Mouse (Mus musculus) gastrocnemius, postnatal 14 days (tissue): ENCODE measurements around the gene F2r. TPM values are rescaled to one million over a fixed set of nuclear protein-coding genes. Genes with fewer than 3 reads are reported as not detected.

Experiments
- DNase-seq: peaks from one replicate; pipeline ENCODE4 v3.0.0; 2021; ENCODE audit warnings: mixed read lengths
- intact Hi-C: fragments of 180-260 bp; cut with DNase I; formaldehyde crosslinking; loops from one replicate; pipeline ENCODE4 v1.15.1; 2025; ENCODE audit warnings: low total_unique reads
- total RNA-seq, 2 experiments: library from RNA; stranded (reverse); gene quantifications; 2 replicates each; pipeline ENCODE4 v1.2.3; 2021

Gene F2r
- total RNA-seq, 2 experiments from 2014 or later = 12.4 to 13.9 TPM

DNA sequence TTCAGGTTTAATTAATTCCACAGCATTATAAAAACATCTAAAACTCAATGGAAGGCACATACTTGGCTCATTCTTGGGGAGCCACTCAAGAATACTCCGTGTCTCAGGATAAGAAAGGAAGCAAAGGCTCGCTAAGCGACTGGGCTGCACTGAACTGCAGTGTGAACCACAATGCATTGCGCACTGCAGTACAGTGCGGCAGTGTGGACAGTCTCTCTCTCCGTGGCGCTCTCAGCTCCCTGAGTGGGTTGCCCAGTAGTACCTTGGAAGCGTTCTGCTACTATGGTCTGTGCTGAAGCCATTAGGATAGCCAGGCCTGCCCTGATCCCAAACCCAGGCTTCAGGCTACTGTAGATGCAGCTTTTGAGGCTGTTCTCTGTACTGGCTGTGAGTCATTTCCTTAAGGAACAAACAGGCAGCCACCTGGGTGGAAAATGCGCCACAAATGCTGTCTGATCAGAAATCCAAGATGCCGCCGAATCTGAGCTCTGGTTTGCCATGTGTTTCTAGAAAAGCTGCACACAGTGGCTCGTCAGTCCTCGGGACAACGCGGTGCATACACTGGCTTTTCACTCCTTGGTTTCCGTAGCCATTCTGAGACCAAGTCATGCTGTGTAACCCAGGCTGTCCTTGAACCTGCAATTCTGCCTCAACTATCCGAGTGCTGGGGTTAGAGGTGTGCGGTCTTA lies 19.9 kb downstream of the F2r start:
- DNase-seq = no peak
- intact Hi-C loops = no loop called here

DNA sequence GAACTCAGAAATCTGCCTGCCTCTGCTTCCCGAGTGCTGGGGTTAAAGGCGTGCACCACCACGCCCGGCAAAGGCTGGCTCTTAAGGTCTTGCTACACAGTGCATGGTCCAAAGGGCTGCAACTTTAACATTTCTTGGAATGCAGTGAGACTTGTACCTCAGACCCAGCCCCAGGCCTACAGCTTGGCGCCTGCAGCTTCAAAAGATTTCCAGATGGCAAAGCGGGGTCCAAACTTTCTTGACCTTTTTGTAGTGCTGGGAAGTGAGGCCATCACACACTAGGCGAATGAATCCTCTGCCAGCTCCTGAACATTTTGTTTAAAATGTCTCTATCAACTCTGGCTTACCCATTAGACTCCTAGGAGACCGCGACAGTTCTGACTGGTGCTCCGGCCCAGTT lies 20.7 kb downstream of the F2r start:
- no peak for DNase-seq
- intact Hi-C loops = no loop called here

DNA sequence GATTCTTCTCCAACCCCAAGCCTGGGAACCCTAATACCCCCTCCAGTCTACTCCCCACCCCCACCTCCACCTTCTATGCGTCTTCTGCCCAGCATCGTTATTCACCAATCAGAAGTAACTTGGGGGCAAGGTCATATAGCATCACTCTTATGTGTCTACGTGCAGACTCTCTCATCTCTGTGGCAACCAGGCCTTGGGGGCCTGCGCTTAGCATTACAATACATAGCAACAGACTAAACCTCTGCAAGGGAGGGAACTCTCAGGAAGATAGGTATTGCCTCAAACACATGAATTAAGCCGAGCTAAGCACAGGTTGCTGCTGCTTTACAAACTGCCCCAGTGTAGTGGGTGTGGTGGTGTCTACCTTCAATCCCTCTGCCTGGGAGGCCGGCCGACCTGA lies 21.6 kb downstream of the F2r start:
- no peak for DNase-seq
- intact Hi-C loops = no loop called here

DNA sequence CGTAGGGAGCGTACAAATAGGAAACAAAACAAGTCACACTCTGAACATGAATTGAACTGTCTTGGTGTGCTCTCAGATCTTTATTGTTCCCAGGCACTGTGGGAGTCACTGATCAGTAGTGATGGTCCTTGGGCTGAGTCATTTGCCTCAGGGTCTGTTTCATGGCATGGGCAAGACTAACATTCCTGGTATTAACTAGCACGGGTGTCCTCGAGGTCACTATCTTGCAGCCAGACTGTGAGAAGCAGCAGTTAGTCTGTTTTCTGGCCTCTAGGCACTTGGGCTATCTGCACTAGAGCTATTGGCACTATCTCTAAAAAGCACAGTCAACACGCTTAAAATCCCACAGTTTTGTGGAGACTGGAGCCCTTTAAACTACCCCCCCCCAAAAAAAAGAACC lies 22.4 kb downstream of the F2r start:
- DNase-seq = no peak
- intact Hi-C loops = no loop called here

DNA sequence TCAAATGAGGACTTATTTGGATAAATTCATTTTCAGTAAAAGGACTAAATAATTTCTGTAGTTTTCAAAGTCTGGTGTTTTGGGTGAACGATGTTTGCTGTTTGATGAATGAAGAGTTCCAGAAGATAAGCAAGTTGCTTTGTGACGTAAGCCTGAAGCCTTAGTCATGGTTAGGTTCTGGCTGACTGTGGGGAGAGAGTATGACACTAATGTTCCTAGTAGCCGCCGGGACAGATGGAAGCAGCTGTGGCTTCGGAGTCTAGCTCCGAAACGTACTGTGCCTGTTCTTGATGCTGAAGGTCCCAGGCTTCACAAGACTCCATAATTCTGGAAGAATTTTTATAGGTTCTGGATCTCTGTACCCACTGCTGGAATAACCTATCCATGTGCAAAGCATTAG lies 22.9 kb downstream of the F2r start:
- intact Hi-C loops = no loop called here
- DNase-seq = no peak

DNA sequence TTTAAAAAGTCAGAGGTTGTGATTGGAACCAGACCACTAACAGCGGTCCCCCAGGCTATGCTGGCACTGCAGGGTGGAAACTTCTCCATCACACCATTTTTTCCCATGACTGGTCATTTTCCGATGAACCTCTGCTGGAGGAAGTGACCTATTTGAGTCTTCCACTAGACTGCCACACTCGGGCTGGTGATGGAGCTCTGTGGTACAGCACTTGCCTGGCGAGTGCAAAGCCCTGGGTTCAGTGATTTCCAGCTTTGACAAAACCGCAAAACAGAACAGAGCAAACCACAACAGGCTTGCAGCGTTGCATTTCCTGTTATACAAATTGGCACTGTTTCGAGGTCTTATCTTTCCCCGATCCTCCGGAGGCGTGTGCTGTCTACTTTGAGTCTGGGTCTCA lies 25.4 kb downstream of the F2r start:
- DNase-seq = no peak
- intact Hi-C loops = no loop called here

DNA sequence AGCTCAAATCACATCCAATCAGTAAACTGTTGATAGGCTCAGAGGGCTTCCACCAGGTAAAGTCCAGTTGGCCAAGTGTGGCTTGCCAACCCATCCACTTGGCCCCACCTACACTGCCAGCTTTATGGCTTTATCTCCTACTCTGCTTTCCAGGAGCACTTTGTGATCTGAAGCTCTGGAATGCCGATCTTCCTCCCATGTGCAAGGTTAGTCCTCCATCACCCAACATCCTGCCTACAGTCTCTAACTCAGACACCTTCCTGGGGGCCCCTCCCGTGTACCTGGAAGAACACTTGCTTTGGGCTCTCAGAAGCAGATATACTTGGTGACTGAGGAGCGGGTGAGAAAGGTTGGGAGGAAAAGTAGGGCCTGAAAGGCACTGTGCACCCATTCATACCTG lies 26.7 kb downstream of the F2r start:
- no peak for DNase-seq
- intact Hi-C loops = no loop called here

DNA sequence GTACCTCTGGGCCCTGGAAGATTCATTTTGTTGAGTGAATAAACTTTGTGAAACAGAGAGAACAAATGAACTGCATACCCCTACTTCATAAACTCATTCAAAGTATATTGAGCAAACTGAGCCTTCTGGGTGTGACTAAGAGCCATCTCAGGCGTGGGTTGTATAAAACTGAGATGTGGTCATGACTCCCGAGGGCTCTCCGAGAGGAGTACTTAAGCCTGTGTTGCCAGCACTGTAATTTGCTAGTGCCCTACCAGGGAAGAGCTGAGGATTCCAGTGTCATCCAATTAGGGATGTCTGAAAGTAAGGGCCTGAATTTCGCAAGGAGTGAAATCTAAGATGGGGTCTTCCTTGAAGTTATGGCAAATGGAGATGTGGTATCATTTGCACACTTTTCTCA lies 30.7 kb downstream of the F2r start:
- no peak for DNase-seq

DNA sequence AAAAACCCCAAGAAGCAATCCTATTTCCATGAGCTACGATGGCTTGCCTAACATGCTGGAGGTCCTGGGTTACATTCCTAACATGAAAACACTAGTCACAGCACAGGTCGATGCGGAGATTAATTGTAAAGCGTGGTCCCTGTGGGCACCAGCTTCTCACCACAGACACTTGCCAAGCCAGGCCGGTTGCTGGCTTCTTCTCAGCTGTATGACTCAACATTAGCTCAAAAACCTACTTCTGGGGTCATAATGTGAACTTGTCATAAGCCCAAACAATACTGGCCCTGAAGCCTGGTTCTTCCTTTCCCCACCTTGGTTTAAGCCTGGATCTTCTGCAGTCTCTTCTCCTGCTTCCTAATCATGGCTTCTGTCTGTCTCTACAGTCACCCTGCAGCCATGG lies 33.4 kb downstream of the F2r start:
- intact Hi-C loops = no loop called here
- no peak for DNase-seq

More for the DNA sequence above, 30.7 kb downstream of the F2r start:
- intact Hi-C loops = no loop called here

DNA sequence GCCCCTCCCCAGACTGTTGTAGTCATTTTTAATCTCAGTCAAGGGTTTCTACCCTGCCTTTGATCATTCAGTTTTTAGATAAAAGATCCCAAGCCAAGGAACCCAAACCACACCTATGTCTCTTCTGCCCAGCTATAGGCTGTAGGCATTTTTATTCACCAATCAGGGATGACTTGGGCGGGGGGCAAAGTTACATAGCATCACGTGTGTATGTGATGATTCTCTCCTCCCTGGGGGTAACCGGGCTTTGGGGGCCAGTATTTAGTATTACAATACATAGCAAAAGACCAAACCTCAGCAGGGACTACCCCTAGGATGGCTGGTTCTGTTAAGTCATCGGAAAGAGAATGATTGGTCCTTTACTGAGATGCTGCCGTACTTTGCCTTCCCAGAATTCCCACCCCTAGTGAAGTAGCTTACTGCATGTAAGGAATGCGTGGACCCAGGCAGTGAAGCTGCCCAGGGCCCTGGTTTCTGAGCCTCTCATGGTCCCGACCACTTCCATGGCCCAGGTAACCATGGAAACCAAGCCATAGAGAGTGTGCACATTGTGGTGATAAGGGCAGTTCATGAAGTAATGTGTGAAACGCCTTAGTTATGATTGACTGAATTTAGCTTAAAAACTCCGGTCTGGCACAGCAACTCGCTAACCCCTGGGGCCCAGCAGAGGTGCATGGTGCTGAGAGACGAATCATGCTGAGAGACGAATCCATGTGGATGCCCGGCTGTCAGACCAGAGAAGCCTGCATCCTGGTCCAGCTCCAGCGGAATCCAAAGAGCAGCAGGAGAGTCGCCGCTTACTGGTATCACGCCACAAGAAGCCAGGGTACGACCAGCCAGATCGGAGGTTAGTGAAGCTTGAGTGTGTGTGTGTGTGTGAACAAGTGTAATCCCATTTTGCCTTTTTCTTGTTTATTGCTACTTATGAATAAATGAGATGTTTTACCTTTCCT lies 34.8 kb downstream of the F2r start:
- peak; percentile 26 for DNase-seq
- intact Hi-C loops = no loop called here

DNA sequence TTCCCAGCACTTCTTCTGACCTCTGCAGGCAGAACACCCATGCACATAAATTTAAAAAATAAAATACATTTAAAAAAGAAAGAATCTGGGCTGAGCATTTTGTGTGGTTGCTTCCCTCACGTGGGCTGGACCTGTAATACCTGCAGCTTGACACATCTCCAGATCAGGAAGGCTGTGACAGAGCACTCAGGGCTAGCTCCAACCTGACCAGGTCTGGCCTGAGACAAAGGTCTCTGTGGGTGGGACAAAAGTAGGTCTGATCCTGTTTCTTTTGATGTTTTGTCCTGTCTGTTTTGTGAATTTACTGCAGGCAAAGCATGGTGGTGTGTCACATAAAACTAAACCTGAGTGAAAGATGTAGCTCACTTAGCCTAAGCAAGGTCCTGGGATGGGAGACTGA lies 36.4 kb downstream of the F2r start:
- DNase-seq = no peak
- intact Hi-C loops = no loop called here

DNA sequence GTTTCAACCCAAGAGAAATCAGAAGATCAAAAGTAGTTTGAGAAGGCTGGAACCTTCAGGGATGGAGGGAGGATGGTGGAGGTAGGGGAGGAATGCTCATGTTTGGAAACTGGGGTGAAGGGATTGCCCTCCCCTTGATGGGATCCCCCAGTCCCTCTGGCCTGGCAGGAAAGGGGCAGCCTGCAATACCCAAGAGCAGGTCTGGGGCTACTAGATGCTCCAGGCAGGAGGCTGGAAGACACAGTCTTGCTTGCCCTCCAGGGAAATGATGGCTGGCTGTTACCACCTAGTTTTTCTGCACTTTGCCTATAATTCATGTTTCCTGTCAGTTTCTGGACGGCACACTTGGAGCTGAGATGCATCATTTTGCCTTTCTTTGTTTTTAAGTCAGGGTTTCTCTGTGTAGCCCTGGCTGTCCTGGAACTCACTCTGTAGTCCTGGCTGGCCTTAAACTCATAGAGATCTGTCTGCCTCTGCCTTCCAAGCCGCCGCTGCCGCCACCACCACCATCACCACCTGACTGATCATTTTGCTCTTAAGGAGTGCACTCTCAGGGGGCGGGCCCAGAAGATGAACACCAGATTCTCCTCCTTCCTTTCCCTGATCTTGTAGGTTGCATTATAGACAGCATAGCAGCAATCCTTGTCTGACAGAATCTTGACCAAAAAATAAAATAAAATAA lies 40.1 kb downstream of the F2r start:
- intact Hi-C loops = no loop called here

DNA sequence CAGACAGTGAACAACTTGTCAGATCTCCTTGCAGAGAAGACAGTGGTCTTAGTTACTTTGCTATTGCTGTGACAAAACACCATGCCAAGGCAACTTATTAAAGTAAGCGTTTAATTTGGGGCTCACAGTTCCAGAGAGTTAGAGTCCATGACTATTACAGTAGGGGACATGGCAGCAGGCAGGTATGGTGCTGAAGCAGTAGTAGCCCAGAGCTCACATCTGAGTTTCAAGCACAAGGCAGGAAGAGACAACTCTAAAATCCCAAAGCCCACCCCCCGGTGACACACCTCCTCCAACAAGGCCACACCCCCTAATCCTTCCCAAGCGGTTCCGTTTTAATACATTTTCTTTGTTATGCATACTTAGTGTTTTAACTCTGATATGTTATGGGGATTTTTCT lies 47.4 kb downstream of the F2r start:
- intact Hi-C loops = no loop called here
- no peak for DNase-seq

More for the DNA sequence above, 40.1 kb downstream of the F2r start:
- no peak for DNase-seq

DNA sequence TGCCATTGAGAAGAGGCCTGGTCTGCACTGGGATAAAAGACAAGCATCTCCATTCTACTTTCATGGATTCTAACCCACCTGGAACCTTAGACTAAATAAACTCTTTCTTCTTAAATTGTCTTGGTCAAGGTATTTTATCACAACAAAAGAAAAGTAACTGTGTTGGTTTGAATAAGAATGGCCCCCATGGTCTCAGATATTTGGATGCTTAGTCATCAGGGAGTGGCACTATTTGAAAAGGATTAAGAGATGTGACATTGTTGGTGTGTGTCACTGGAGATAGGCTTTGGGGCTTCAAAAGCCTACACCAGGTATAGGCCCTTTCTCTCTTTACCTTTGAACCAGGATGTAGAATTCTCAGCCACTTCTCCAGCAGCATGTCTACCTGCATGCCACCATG lies 49.0 kb downstream of the F2r start:
- intact Hi-C loops = no loop called here
- DNase-seq = no peak

DNA sequence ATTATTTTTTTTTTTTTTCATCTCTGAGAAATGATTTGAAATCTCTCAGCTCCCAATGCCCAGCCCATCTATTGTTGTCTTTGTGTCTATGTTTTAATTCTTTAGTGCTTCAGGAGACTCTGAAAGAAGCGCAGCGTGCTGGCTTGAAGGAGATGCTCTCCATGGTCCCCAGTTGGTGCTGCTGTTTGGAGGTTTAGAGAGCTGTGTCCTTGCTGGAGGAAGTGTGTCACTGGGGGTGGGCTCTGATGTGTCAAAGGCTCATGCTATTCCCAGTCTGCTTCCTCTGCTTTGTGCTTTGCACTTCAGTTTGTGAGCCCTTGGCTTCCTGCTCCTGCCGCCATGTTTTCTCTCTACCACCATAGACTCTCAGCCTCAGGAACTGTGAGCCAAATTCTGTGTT lies 50.0 kb downstream of the F2r start:
- intact Hi-C loops = no loop called here
- no peak for DNase-seq

DNA sequence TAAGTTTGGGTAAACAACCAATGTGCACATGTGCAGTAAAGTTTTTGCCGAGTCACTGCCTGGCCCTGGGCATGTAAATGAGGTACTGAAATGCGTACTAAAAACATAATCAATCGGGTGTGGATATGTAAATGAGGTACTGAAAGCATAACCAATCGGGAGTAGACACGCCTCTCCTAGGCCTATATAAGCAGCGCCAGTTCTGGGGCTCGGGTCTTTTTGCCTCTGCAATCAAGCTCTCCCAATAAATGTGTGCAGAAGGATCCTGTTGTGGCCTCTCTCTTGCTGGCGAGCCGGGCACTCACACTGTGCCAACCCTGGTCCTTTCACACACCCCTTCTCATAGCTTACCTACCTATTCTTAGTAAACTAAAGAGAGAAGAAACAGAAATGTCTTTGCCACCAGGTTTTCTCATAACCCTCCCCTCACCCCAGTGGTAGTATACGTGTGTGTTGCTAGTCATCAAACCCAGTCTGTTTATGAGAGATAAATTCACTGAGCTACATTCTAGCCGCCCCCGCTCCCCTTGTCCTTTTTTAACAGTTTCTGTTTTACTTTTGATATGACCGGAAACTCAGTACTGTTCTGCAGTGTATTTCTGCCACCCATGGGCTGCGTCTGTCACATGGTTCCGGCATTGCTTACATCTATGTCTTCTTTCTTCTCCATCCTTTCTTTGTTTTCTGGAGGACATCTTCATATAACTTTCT lies 51.3 kb downstream of the F2r start:
- intact Hi-C loops = no loop called here
- DNase-seq = no peak

DNA sequence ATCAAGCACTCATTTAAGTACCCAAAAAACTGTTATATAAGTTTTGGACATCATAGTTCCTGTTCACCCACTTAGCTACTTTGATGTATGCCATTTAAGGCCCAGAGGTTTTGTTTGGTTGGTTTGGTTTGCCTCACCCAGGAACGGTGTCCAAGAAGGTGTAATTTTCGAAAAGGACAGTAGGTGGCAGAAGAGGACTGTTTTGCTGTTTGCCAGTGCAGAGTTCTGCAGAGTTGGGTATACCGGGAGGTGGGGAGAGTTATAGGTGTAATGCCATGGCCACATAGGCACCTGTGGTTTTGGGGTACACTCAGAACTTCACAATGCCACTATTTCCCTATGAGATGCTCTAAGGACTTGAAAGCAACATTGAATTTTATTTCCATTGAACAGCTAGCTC lies 54.6 kb downstream of the F2r start:
- intact Hi-C loops = loop anchor here (2.0 to 5.0 kb wide), 2 partner anchors 103 to 159 kb away; no protein-coding TSS in a partner anchor
- peak; percentile 23 for DNase-seq

DNA sequence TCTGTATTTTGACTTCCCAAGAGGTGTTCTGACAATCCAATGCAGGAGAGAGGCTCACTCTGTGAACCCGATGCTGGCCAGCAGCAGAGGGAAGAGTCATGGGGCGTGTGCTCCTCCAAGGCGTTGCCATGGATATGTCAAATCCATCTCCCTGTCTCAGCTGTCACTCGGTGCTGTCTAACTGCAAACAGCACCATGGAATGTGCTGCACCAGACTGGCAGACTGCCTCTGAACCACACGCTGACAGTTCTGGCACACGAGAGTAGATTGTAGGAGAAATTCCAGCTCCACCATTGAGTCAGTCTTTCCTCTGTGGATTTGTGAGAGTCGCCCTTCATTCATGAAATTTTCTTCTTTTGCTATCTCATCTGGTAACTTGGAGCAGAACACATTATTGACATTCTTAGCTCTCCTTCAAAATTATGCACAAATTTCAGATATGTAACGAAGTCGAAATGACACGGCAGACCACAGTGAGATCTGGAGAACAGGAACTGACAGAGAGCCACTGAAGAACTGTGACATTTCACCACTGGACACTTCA lies 55.1 kb downstream of the F2r start:
- intact Hi-C loops = loop anchor here (5.0 kb wide), 1 partner anchor 159 kb away; no protein-coding TSS in a partner anchor
- no peak for DNase-seq

DNA sequence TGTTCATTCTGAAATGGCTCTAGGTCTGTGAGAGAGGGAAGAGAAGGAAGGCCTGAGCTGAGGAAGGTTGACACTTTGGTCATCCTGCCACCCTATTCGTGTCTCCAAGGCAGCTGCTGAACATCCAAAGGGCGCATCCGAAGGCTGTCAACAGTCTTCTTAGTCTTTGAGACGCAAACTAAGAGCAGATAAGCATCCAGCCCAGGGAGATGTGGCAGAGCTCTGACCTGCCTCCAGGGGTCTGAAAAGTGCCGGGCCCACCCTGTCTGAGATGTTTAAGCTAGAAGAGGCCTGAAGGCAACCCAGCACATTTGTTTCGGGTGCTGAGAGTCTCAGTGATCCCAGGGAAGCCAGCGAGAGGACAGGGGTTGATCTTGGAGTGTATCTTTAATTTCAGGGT lies 61.0 kb downstream of the F2r start:
- intact Hi-C loops = no loop called here
- DNase-seq = no peak
